Mouse (Mus musculus) ES-Bruce4 (cell line): ENCODE results near the gene Chst4.

Source experiments
- CTCF ChIP-seq: IDR thresholded peaks from one replicate; pipeline ENCODE4 v1.8.1; 2011; ENCODE audit warnings: low read depth, low read length
- EP300 ChIP-seq: IDR thresholded peaks from 2 replicates; pipeline ENCODE4 v1.6.1; 2011; ENCODE audit warnings: low read depth, low read length; ENCODE audit not compliant: insufficient read depth
- POLR2A ChIP-seq: IDR thresholded peaks from one replicate; pipeline ENCODE4 v1.8.1; 2011; ENCODE audit warnings: low read length; ENCODE audit not compliant: insufficient read depth

- no peak for TF ChIP-seq CTCF
- no peak for TF ChIP-seq EP300
- TF ChIP-seq POLR2A, result no peak
Measured at GRCm38 (mm10) chr8:109997381-109997780, 42.2 kb downstream of the Chst4 start.
